In genomic region chr6:84043251-84043940, GRCm38 (mm10) we compare ENCODE assay signal across 18 mouse cellular contexts. TPM values are rescaled to one million over a fixed set of nuclear protein-coding genes. Genes with fewer than 3 reads are reported as not detected.
"Had no signal": no experiment of that assay in that cellular context is flagged by ENCODE, and none has a peak within 500 bp of the region (broad histone marks: within the 10 kb centered on the region; RNA-seq: fewer than 3 reads in every experiment).

No protein-coding gene starts in this region.

- H3K27ac ChIP-seq: layer of hippocampus, adult 2 months; limb, embryonic 13.5 days; liver, embryonic 15.5 days; midbrain, embryonic 10.5 days; neural tube, embryonic 13.5 days had no signal

- H3K4me2 ChIP-seq: limb, embryonic 13.5 days; liver, embryonic 15.5 days; lung, embryonic 14.5 days; neural tube, embryonic 13.5 days had no signal

- DNase-seq: kidney, adult 18-20 months; kidney, postnatal 10 days; kidney, postnatal 4 days; left cerebral cortex, postnatal 4 days; lung, embryonic 14.5 days; lung, postnatal 10 days; lung, postnatal 4 days; midbrain, embryonic 14.5 days; retina, postnatal 1 day; right cerebral cortex, postnatal 4 days; thymus, postnatal 36 days had no signal

- H3K4me3 ChIP-seq: layer of hippocampus, adult 2 months; limb, embryonic 13.5 days; liver, embryonic 15.5 days; midbrain, embryonic 10.5 days; neural tube, embryonic 13.5 days had no signal

- H3K9me3 ChIP-seq: limb, embryonic 13.5 days; liver, embryonic 15.5 days; midbrain, embryonic 10.5 days; neural tube, embryonic 13.5 days had no signal

- H3K36me3 ChIP-seq: limb, embryonic 13.5 days; liver, embryonic 15.5 days; midbrain, embryonic 10.5 days; neural tube, embryonic 13.5 days had no signal

- H3K27me3 ChIP-seq: limb, embryonic 13.5 days; liver, embryonic 15.5 days; neural tube, embryonic 13.5 days had no signal

- H3K4me1 ChIP-seq: limb, embryonic 13.5 days; liver, embryonic 15.5 days; midbrain, embryonic 10.5 days; neural tube, embryonic 13.5 days had no signal

- H3K9ac ChIP-seq: limb, embryonic 13.5 days; liver, embryonic 15.5 days; lung, embryonic 14.5 days; neural tube, embryonic 13.5 days had no signal

RNA-seq across cellular contexts. Expression of gene Dysf, which starts 35.0 kb away (rescaled TPM):
- total RNA-seq: megakaryocyte, adult 5-6 weeks; monocyte, adult 5-6 weeks had no signal
